Mouse (Mus musculus): ENCODE results near the gene Spryd7.
"Not testable (repeated sequence)": the region's sequence is repeated elsewhere in the genome, so short reads cannot be mapped to it uniquely, and the experiment has no call there.

Gene Spryd7

GRCm38 (mm10) chr14:61556289-61557147 is at the start of gene Spryd7:
TSS of gene Spryd7 (minus strand) at chr14:61556886.
- DNase-seq (ENCODE audit: low read depth) = peak; percentile 99

GRCm38 (mm10) chr14:61606088-61606487 is 49.4 kb upstream of the Spryd7 start:
- DNase-seq (ENCODE audit: low read depth) = not testable (repeated sequence)

GRCm38 (mm10) chr14:61604081-61604480 is 47.4 kb upstream of the Spryd7 start:
- DNase-seq (ENCODE audit: low read depth) = no peak

GRCm38 (mm10) chr14:61603069-61603755 is 46.5 kb upstream of the Spryd7 start:
- no peak for DNase-seq (ENCODE audit: low read depth)

GRCm38 (mm10) chr14:61601348-61601747 is 44.7 kb upstream of the Spryd7 start:
- DNase-seq (ENCODE audit: low read depth) = no peak

- DNase-seq (ENCODE audit: low read depth) = peak; percentile 90
Measured at GRCm38 (mm10) chr14:61599057-61599806, 42.5 kb upstream of the Spryd7 start.

GRCm38 (mm10) chr14:61597968-61598367 is 41.3 kb upstream of the Spryd7 start, which contains the start of gene Trim13:
TSS of gene Trim13 (plus strand) at chr14:61598247.
- DNase-seq (ENCODE audit: low read depth) = peak; percentile 39

- no peak for DNase-seq (ENCODE audit: low read depth)
Measured at GRCm38 (mm10) chr14:61596719-61597426, 40.2 kb upstream of the Spryd7 start.

- no peak for DNase-seq (ENCODE audit: low read depth)
Measured at GRCm38 (mm10) chr14:61589288-61590065, 32.8 kb upstream of the Spryd7 start.

GRCm38 (mm10) chr14:61575941-61576340 is 19.3 kb upstream of the Spryd7 start:
- no peak for DNase-seq (ENCODE audit: low read depth)

- DNase-seq (ENCODE audit: low read depth) = no peak
Measured at GRCm38 (mm10) chr14:61575066-61575465, 18.4 kb upstream of the Spryd7 start.

GRCm38 (mm10) chr14:61572131-61572530 is 15.4 kb upstream of the Spryd7 start:
- DNase-seq (ENCODE audit: low read depth) = no peak

GRCm38 (mm10) chr14:61571366-61571765 is 14.7 kb upstream of the Spryd7 start:
- DNase-seq (ENCODE audit: low read depth) = peak; percentile 91

GRCm38 (mm10) chr14:61569344-61569743 is 12.7 kb upstream of the Spryd7 start:
- no peak for DNase-seq (ENCODE audit: low read depth)

- DNase-seq (ENCODE audit: low read depth) = not testable (repeated sequence)
Measured at GRCm38 (mm10) chr14:61566211-61566610, 9.5 kb upstream of the Spryd7 start.

GRCm38 (mm10) chr14:61559856-61560255 is 3.2 kb upstream of the Spryd7 start:
- DNase-seq (ENCODE audit: low read depth) = no peak

- DNase-seq (ENCODE audit: low read depth) = no peak
Measured at GRCm38 (mm10) chr14:61558901-61559300, 2.2 kb upstream of the Spryd7 start.

GRCm38 (mm10) chr14:61555931-61556288 is 776 bp downstream of the Spryd7 start:
- DNase-seq (ENCODE audit: low read depth) = no peak

GRCm38 (mm10) chr14:61548614-61549013 is 8.1 kb downstream of the Spryd7 start:
- no peak for DNase-seq (ENCODE audit: low read depth)

- not testable (repeated sequence) for DNase-seq (ENCODE audit: low read depth)
Measured at GRCm38 (mm10) chr14:61537772-61538171, 18.9 kb downstream of the Spryd7 start.

Measured in induced T-regulatory cell, adult 2 months (primary cell).